Mouse (Mus musculus) neural tube, embryonic 12.5 days (tissue): Measurements from ENCODE around the gene Dnal4. TPM values are rescaled to one million over a fixed set of nuclear protein-coding genes. Genes with fewer than 3 reads are reported as not detected.

ENCODE experiments used
- ATAC-seq: fragments of 200-750 bp; cut with Nextera tagmentation; 2 replicates; pipeline ENCODE4 v1.8.0; 2017; ENCODE audit warnings: low read depth, mild to moderate bottlenecking, moderate TSS enrichment, moderate library complexity; ENCODE audit not compliant: low FRiP score
- H3K27ac ChIP-seq: fragments of 300-500 bp; sonication (generic); 2 replicates; pipeline ENCODE4 v1.5.1; 2016
- H3K27me3 ChIP-seq: fragments of 300-500 bp; sonication (generic); replicated peaks from 2 replicates; pipeline ENCODE4 v1.6.1; 2016; ENCODE audit warnings: mild to moderate bottlenecking
- H3K36me3 ChIP-seq: fragments of 300-500 bp; sonication (generic); 2 replicates; pipeline ENCODE4 v1.6.1; 2016; ENCODE audit warnings: mild to moderate bottlenecking
- H3K4me1 ChIP-seq: fragments of 300-500 bp; sonication (generic); 2 replicates; pipeline ENCODE4 v1.6.1; 2016
- H3K4me2 ChIP-seq: fragments of 300-500 bp; sonication (generic); replicated peaks from 2 replicates; pipeline ENCODE4 v1.6.1; 2016; ENCODE audit warnings: mild to moderate bottlenecking
- H3K4me3 ChIP-seq: fragments of 300-500 bp; sonication (generic); 2 replicates; pipeline ENCODE4 v1.5.1; 2016
- H3K9ac ChIP-seq: fragments of 300-500 bp; sonication (generic); 2 replicates; pipeline ENCODE4 v1.6.1; 2016; ENCODE audit warnings: mild to moderate bottlenecking
- H3K9me3 ChIP-seq: fragments of 300-500 bp; sonication (generic); 2 replicates; pipeline ENCODE4 v1.6.1; 2016; ENCODE audit warnings: mild to moderate bottlenecking
- WGBS: fragments of 180-500 bp; shearing (Covaris S2); methylation state at CpG from one replicate; pipeline ENCODE4 v1.1.7; 2016; 5-methylcytosine and 5-hydroxymethylcytosine counted together
- polyA plus RNA-seq: library from polyadenylated mRNA; unstranded; fragments of >200 nt; fragmentation: Nextera tagmentation; extraction: Ambion mirVana; gene quantifications from 2 replicates; pipeline ENCODE4 v1.2.1, GENCODE M21; 2016

Dnal4 gene
- polyA plus RNA-seq, 1 experiment from 2014 or later, result 73.1 TPM

DNA sequence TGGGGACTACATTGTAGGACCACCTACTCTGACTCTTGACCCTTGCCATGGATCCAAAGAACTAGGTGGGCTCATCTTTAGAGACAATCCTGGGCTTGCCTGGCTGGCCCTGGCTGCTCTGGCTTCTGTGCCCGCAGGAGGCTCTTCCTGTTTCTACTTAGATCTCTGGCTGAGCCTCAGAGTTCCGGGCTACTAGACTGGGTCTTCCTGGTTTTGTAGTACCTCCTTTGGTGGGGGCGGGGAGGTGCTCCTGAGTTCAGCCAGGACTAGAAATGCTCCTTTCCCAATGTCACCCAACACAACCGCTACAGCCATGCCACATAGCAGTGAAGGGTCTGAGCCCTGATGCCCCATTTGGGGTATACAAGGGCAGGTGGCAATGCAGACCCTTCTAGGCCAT is 56.9 kb downstream of the Dnal4 start:
- no peak overlapping the region for H3K27ac ChIP-seq

DNA sequence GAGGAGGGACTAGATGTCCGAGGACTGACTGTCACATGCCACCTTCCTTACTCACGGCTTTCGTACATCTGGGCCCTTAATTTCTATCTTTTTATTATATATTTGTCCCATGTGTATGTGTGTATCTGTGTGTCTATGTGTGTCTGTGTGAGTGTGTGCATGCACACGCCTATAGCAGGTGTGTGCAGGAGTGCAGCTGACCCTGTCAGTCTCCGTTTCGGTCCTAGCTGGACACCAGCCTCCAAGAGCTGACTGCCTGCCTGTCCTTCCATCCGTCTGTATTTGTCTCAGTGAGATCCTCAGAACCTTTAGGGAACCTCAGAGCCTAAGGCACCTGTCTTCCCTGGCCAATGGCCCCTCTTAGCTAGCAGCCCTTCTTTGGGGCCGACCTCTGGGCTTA is 57.4 kb downstream of the Dnal4 start:
- ATAC-seq, result no peak
- H3K4me1 ChIP-seq, result no peaks in the 10 kb centered on the region
- no peaks in the 10 kb centered on the region for H3K9me3 ChIP-seq
- H3K4me2 ChIP-seq, result no peak overlapping the region
- H3K9ac ChIP-seq, result no peak overlapping the region
- H3K4me3 ChIP-seq, result no peak overlapping the region
- peaks cover 78% of the 10 kb centered on the region for H3K36me3 ChIP-seq
- H3K27me3 ChIP-seq, result no peaks in the 10 kb centered on the region
- H3K27ac ChIP-seq, result no peak overlapping the region
- 94% methylated on average over 8 of the region's 8 CpGs for WGBS

More for the DNA sequence above, 56.9 kb downstream of the Dnal4 start:
- Histone ChIP-seq H3K9ac (no peak overlapping the region), H3K36me3 (peaks cover 78% of the 10 kb centered on the region), H3K4me2 (no peak overlapping the region), H3K9me3 (no peaks in the 10 kb centered on the region), H3K4me3 (no peak overlapping the region), H3K27me3 (no peaks in the 10 kb centered on the region), H3K4me1 (no peaks in the 10 kb centered on the region)
- 88% methylated on average over 4 of the region's 4 CpGs for WGBS
- ATAC-seq, result no peak

DNA sequence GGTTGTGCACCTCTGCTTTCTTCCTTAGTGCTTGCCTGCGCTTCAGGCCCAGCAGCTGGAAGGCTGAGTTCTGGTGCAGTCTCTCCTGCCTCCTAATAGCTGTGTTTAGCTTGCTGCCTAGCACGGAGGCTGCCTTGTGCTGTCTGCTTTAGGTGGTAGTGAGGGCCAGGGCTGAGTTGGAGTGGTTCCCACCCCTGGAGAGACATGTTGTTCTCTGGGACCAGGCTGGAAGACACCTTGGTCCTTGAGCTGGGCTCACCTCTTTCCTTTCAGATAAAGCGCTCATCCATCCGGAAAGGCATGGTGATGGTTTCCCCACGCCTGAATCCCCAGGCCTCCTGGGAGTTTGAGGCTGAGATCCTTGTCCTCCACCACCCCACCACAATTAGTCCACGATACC is 60.9 kb downstream of the Dnal4 start:
- ATAC-seq, result no peak
- Histone ChIP-seq H3K27ac (no peak overlapping the region), H3K27me3 (no peaks in the 10 kb centered on the region), H3K9me3 (no peaks in the 10 kb centered on the region), H3K4me1 (no peaks in the 10 kb centered on the region), H3K4me3 (no peak overlapping the region), H3K4me2 (no peak overlapping the region), H3K9ac (no peak overlapping the region), H3K36me3 (peaks cover 91% of the 10 kb centered on the region)
- 90% methylated on average over 6 of the region's 6 CpGs for WGBS

DNA sequence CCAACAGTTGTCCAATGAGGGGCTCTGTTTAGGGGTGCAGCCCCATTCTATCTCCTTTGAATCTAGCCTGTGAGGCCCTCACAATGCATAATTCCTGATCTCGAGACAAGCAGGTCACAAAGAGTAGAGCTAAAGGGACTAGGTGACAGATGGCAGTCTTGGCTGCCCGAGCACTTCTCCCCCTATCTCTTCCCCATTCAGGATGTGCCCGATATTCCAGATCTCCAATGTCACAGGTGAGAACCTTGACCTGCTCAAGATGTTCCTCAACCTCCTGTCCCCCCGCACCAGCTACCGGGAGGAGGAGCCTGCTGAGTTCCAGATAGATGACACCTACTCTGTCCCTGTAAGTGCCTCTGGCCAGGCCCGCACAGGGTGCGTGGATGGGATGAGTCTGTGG is 62.0 kb downstream of the Dnal4 start:
- Histone ChIP-seq H3K27me3 (no peaks in the 10 kb centered on the region), H3K4me1 (no peaks in the 10 kb centered on the region), H3K9ac (no peak overlapping the region), H3K36me3 (peaks cover 96% of the 10 kb centered on the region), H3K27ac (no peak overlapping the region), H3K4me2 (no peak overlapping the region), H3K4me3 (no peak overlapping the region), H3K9me3 (no peaks in the 10 kb centered on the region)
- 95% methylated on average over 7 of the region's 7 CpGs for WGBS
- ATAC-seq, result no peak

Other genes with a start within 250 kb of the Dnal4 start
- 66.5 and 71.8 TPM in 2 replicates for gene Ddx17, start 231.1 kb downstream of the Dnal4 start, polyA plus RNA-seq
- gene Dmc1, start 172.7 kb downstream of the Dnal4 start, polyA plus RNA-seq, result 1.1 and 1.4 TPM in 2 replicates
- 4.3 and 6.0 TPM in 2 replicates for gene Fam227a, start 118.9 kb downstream of the Dnal4 start, polyA plus RNA-seq
- gene Cby1, start 118.7 kb downstream of the Dnal4 start, polyA plus RNA-seq, result 72.0 and 74.2 TPM in 2 replicates
- 261 and 264 TPM in 2 replicates for gene Tomm22, start 107.0 kb downstream of the Dnal4 start, polyA plus RNA-seq
- gene Josd1, start 89.9 kb downstream of the Dnal4 start, polyA plus RNA-seq, result 26.7 and 26.9 TPM in 2 replicates
- 41.6 and 42.5 TPM in 2 replicates for gene Gtpbp1, start 87.0 kb downstream of the Dnal4 start, polyA plus RNA-seq
- 8.0 and 9.5 TPM in 2 replicates for gene Sun2, start 35.3 kb downstream of the Dnal4 start, polyA plus RNA-seq
- 13.2 and 13.6 TPM in 2 replicates for gene Nptxr, start 26.9 kb upstream of the Dnal4 start, polyA plus RNA-seq
- gene Npcd, start 56.4 kb upstream of the Dnal4 start, polyA plus RNA-seq, result 0.31 and 1.0 TPM in 2 replicates
- 32.8 and 36.6 TPM in 2 replicates for gene Cbx6, start 56.8 kb upstream of the Dnal4 start, polyA plus RNA-seq
- gene Apobec3, start 113.8 kb upstream of the Dnal4 start, polyA plus RNA-seq, result 5.5 and 5.8 TPM in 2 replicates
- gene Cbx7, start 193.3 kb upstream of the Dnal4 start, polyA plus RNA-seq, result 2.6 and 2.7 TPM in 2 replicates
- gene Pdgfb, start 237.1 kb upstream of the Dnal4 start, polyA plus RNA-seq, result 3.3 TPM in 2 replicates